Mouse (Mus musculus): ENCODE data around the gene Clasrp.

Clasrp gene

GRCm38 (mm10) chr7:19561765-19562642, 42.3 kb downstream of the Clasrp start:
- peak; percentile 91 for DNase-seq

GRCm38 (mm10) chr7:19561431-19561764, 42.9 kb downstream of the Clasrp start:
- no peak for DNase-seq

GRCm38 (mm10) chr7:19560491-19561260, 43.6 kb downstream of the Clasrp start:
- DNase-seq: no peak

- no peak for DNase-seq
These were observed 45.3 kb downstream of the Clasrp start for GRCm38 (mm10) chr7:19558965-19559364.

GRCm38 (mm10) chr7:19557982-19558900, 46.0 kb downstream of the Clasrp start:
- DNase-seq: no peak

GRCm38 (mm10) chr7:19557086-19557485, 47.2 kb downstream of the Clasrp start:
- peak in 1 of 2 experiments; percentile 31 for DNase-seq

GRCm38 (mm10) chr7:19554168-19554567, 50.1 kb downstream of the Clasrp start:
- no peak for DNase-seq

GRCm38 (mm10) chr7:19552443-19552842, 51.8 kb downstream of the Clasrp start:
- DNase-seq: no peak

- no peak for DNase-seq
These were observed 52.7 kb downstream of the Clasrp start for GRCm38 (mm10) chr7:19551634-19552033.

- no peak for DNase-seq
These were observed 54.9 kb downstream of the Clasrp start for GRCm38 (mm10) chr7:19549394-19549793.

GRCm38 (mm10) chr7:19547344-19547969, 56.8 kb downstream of the Clasrp start:
- no peak for DNase-seq

- DNase-seq: no peak
These were observed 58.3 kb downstream of the Clasrp start for GRCm38 (mm10) chr7:19546007-19546406.

GRCm38 (mm10) chr7:19543584-19543983, 60.7 kb downstream of the Clasrp start:
- no peak for DNase-seq

GRCm38 (mm10) chr7:19542155-19542691, 62.1 kb downstream of the Clasrp start:
- peak; percentile 62 to 66 for DNase-seq

GRCm38 (mm10) chr7:19541681-19542154, 62.6 kb downstream of the Clasrp start:
- no peak for DNase-seq

GRCm38 (mm10) chr7:19540771-19541566, 63.3 kb downstream of the Clasrp start:
- DNase-seq: peak; percentile 38 to 39

GRCm38 (mm10) chr7:19534676-19535075, 69.6 kb downstream of the Clasrp start:
- no peak for DNase-seq

- DNase-seq: no peak
These were observed 72.0 kb downstream of the Clasrp start for GRCm38 (mm10) chr7:19532240-19532639.

GRCm38 (mm10) chr7:19531077-19531476, 73.2 kb downstream of the Clasrp start:
- DNase-seq: no peak

All from cerebellum, postnatal 36 days (tissue).